Mouse (Mus musculus) lung, postnatal 10 days (tissue): ENCODE measurements around the gene Klhl5.

Experiments used
- DNase-seq: peaks from one replicate; pipeline ENCODE4 v3.0.0; 2021

Klhl5 gene

DNA sequence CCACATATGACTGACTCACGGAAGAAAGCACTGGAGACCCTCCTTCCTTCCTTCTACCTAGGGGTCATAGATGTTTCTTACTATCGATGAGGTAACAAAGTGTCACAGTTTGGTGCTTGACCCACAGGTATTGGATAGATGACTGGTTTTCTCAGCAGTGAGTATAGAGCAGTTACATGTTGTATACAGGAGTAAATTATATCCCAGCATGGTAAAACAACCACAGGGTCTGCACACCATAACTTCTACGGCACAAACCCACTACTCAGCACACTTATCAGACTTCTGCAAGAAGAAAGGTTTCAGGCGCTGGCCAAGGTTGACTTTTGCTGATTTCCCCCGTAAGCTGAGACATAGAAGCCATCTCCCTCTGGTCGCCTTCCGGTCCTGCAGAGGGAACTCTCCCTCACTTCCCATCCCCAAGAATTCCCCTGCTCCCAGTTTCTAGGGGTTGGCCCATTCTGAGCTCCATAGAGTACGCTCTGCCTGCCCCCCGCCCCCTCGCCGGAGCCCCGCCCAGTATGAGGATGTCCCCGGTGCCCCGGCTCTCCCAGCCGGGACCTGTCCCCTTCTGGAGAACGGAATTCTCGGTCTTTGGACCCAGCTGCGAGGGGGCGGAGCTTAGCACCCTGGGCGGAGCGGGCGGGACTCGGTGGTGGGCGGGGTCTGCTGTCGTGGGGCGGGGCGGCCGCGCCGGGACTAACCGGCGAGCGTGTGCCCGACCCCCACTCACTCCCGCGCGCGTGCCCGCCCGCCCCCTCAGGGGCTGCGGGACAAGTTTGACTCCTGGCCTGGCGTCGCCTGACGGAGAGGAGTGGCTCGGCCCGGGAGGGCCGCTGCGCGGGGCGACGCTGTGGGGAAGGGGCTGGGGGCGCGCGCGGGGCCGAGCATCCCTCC, at the start of gene Klhl5:
Gene Klhl5 (plus strand): TSS at position 664 of the 897 bp plus-strand sequence.
- peak; percentile 95 for DNase-seq

DNA sequence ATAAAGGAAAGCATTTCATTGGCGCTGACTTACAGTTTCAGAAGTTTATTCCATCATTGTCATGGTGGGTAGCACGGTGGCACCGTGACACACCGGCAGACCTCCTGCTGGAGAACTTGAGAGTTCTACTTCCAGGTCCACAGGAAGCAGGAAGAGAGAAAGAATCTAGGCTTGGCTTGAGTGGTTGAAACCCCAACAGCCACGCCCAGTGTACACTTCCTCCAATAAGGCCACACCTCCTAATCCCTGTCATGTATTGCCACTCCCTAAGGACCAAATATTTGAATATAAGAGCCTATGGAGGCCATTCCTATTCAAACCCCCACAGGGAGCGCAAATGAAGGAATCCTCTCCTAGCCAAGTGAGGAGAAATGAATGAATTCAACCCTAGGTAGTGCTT, 49.7 kb upstream of the Klhl5 start:
- peak; percentile 35 for DNase-seq

- DNase-seq = no peak
These were observed 47.5 kb upstream of the Klhl5 start for GRCm38 (mm10) chr5:65059806-65060205.

GRCm38 (mm10) chr5:65062236-65062635, 45.1 kb upstream of the Klhl5 start:
- no peak for DNase-seq

DNA sequence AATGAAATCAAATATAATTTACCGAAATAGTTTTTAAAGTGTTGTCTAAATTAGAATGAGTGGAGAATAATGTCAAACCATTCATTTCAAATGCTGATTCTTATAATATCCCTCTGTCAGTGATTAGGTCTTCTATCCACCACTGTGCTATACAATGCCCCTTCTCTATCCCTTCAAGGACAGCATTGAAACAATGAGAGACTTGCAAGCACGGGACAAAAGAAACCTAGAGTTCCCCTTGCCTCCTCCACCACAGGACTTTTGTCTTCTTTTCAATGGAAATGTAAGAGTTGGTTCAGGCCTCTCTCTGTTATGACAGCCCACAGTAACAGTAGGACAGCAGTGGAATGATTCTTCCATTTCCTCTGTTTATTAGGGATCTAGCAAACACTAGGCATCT, 44.1 kb upstream of the Klhl5 start:
- DNase-seq = no peak

DNA sequence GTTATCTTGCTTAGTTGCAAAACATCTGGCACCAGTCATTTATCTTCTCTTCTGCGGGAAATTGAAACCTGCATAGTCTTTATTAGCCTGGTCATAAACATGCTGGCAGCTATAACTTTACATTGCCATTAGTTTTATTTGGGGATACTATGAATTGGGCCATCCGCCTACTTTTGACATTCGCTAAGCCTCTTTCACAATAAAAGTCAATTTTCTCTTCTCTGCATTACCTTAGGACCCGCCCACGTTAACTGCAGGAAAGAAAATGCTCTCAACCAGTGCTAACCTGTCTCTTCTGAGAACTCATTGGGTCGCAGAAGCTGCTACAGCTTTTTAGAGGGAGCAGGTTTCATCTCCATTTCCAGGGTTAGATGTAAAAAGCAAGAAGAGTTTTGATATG, 39.2 kb upstream of the Klhl5 start:
- DNase-seq = no peak

DNA sequence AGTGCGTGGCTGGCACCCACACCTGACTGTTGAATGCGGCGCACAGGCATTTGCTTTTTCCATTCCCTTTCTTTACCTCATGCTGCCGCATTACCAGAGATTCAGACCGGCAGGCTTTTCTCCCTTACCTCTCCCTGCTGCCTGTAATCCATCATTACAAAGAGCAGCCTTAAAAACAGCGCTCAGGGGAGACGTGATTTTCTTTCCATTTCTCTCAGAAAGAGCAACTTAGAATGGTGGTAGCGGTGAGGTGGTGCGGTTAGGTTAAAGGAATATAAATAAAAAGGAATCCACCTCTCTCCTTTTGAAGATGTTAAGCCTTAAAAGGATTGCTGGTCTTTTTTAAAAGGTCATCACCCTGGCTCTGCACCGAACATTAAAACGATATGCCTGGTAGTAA, 37.5 kb upstream of the Klhl5 start:
- no peak for DNase-seq

GRCm38 (mm10) chr5:65071689-65072118, 35.6 kb upstream of the Klhl5 start:
- DNase-seq = no peak

GRCm38 (mm10) chr5:65073247-65073646, 34.1 kb upstream of the Klhl5 start:
- no peak for DNase-seq

- DNase-seq = peak; percentile 29
These were observed 32.6 kb upstream of the Klhl5 start for GRCm38 (mm10) chr5:65074693-65075092.

DNA sequence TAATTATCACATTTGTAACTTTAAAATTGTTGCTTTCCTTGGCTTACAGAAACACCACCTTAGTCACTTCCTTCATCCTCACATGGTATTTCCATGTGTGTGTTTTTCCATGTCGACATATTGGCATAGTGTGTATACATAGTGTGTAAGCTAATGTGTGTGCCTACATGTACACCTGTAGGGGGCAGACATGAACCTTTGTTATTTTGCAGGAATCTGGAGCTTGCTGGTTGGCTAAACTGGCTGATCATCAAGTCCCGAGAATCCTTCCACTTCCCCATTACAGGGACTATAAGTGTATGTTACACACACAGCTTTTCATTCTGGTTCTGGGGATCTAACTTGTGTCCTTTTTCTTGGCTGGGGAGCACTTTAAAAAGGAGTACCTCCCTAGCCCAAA, 31.3 kb upstream of the Klhl5 start:
- DNase-seq = peak; percentile 40

DNA sequence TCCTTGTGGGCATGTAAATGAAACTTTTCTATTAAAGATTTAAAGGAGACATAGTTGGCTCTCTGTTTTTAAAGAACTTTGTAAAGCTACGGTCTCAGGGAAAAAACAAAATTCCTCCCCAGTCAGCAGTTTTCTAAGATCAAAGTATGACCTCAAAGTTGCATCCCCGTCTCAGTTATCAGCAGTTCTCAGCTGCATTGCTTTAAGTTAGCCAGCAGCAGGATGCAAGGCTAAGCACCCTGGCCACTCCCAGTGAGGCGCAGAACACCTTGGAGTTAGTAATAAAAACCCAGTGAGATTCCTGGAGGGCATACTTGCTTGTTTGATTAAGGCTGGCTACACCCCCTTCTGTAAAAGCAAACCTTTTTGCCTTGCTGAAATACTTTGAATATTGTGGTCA, 30.6 kb upstream of the Klhl5 start:
- no peak for DNase-seq

GRCm38 (mm10) chr5:65078081-65078480, 29.3 kb upstream of the Klhl5 start:
- DNase-seq = no peak

DNA sequence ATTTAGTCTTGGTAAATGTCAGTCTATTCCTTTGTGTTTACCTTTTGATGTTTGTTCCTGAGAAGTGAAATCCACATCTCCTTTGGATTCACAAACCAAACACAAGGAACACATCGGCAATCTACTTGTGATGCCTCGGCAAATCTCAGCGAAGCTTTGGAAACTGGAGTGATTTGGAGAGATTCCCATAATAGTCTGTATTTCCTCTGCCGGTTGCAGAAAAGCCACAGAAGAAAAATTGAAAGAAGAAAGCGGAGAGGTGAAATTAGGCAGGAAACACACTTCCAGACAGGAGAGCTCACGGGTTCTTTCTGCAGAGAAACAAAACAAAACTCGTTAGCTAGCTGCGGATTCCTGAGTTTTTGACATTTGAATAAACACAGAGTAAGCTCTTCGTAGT, 27.5 kb upstream of the Klhl5 start:
- peak; percentile 62 for DNase-seq

GRCm38 (mm10) chr5:65081836-65082235, 25.5 kb upstream of the Klhl5 start:
- DNase-seq = no peak

DNA sequence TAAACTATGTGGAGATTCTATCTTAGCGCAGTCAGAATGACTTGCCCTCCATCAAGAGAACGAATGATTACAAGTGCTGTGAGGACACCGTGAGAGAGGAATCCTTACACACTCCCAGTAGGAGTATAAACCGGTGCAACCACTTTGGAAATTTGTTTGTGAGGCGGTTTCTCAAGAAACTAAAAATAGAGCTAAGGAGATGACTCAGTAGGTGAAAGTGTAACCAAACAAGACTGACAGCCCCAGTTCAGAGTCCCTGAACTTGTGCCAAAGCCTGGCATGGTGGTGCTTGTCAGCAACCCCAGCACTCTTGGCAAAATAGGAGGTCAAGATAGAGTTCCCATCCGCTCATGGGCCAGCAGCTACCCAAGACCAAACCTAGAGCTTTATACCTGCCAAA, 20.8 kb upstream of the Klhl5 start:
- peak; percentile 44 for DNase-seq

DNA sequence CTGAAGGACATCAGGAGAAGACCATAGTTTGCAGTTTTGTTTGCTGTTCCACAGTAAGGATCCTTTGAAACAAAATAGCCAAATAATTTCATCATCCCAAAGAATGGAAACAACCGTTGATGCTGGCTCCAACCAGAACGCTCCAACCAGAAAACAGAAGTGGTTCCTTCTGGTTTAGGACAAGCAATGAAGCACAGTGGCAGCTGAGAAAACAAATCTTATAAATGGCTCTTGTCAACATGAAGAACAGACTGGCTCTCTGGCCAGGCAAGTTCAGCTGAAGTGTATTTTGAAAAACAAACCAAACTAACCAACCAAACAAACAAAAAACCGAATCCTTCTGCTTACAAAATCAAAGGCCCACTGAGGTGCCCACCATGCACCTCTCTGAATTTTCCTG, 17.6 kb upstream of the Klhl5 start:
- no peak for DNase-seq

DNA sequence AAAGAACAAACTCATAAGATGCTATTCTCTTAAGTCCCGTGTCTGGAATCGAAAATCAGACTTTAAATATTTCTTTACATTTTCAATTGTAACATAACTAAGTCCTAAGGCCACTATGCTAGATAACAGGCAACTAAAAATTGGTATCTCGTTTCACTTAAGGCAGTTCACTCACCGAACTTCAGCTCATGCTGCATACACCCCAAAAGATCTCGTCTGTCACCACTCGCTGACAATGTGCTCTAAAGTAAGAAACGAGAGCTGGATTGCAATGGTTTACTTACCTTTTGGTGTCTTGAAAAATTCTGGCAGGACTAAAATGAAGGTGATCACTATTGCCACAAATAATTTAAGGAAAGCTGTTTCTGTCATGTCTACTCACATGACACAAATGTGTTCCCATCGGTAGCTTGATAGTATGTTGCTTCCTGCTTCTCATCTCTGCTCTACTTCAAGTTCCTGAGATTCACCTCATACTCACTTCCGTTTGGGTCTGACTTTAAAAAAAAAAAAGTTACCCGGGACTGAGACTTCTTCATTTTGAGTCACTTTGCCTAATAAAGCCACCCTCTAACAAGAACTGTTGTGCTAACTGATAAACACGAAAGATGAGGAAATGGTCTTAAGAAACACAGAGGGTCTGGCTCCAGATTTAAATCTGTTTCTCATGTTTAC, 16.0 kb upstream of the Klhl5 start:
- DNase-seq = no peak

DNA sequence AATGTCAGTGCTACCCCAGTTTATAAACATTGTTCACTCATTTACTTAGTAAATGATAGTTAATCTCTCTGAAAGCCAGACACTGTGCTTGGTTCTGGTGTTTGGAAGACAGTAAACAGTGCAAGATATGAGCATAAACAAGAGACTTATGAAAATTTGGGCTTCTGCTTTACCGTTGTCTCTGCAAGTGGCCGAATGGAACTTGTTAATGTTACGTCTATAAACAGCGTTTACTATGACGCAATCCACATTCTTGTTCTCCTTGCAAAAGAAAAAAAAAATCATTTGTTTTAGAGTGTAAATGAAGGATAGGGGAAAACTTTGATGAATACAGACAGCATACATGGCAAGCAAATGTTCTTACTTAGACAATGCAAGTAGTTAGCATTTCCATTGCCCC, 15.4 kb upstream of the Klhl5 start, which contains the start of gene Tmem156:
Gene Tmem156 (minus strand): TSS at position 212 of the 400 bp plus-strand sequence.
- DNase-seq = no peak

GRCm38 (mm10) chr5:65093769-65094168, 13.6 kb upstream of the Klhl5 start:
- no peak for DNase-seq

DNA sequence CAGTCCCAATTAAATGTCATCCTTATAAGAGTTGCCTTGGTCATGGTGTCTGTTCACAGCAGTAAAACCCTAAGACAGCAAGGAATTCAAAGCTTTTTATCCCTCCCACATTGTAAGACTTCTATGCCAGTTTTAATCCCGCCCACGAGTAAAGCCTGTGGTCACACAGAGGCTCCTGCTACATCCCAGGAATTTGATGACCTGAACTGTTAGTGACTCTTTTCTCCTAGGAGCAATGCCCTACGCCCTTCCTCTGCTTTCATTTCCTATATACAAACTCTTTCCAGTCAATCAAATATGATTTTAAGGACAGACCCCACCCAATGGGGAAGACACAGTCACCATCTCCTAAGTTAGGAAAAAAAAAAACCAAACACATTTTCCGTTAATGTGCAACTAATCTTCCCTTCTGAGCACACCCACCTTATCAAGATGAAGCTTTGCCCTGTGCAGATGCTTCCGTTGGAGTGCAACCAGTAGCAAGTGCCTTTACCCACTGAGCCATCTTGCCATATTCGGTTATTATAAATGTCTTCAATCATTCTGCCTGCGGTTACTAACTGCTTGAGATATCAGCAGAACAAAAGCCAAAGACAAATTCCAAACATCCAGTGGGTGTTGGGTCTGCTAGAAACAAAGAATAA, 12.3 kb upstream of the Klhl5 start:
- DNase-seq = peak; percentile 56

- DNase-seq = no peak
These were observed 11.3 kb upstream of the Klhl5 start for GRCm38 (mm10) chr5:65096082-65096481.

- no peak for DNase-seq
These were observed 10.5 kb upstream of the Klhl5 start for GRCm38 (mm10) chr5:65096805-65097204.

GRCm38 (mm10) chr5:65097457-65097856, 9.9 kb upstream of the Klhl5 start:
- no peak for DNase-seq
